Mouse (Mus musculus) forebrain, postnatal 0 days (tissue): ENCODE measurements around the gene Stag3. TPM values are rescaled to one million over a fixed set of nuclear protein-coding genes. Genes with fewer than 3 reads are reported as not detected.

Source experiments
- ATAC-seq: fragments of 200-750 bp; cut with Nextera tagmentation; 2 replicates; pipeline ENCODE4 v1.8.0; 2017; ENCODE audit warnings: mild to moderate bottlenecking, moderate library complexity
- DNase-seq: peaks from one replicate; pipeline ENCODE4 v3.0.0-alpha.2; 2015
- H3K27ac ChIP-seq: fragments of 300-500 bp; sonication (generic); 2 replicates; pipeline ENCODE4 v1.5.1; 2014; ENCODE audit warnings: low read depth, mild to moderate bottlenecking, antibody characterized with exemption, low read length, moderate library complexity, mixed read lengths
- H3K27me3 ChIP-seq: fragments of 300-500 bp; sonication (generic); 2 replicates; pipeline ENCODE4 v1.6.1; 2014; ENCODE audit warnings: mild to moderate bottlenecking, low read length, mixed read lengths; ENCODE audit not compliant: insufficient read depth
- H3K36me3 ChIP-seq: fragments of 300-500 bp; sonication (generic); 2 replicates; pipeline ENCODE4 v1.6.1; 2014; ENCODE audit warnings: mild to moderate bottlenecking, moderate library complexity; ENCODE audit not compliant: insufficient read depth
- H3K4me1 ChIP-seq: fragments of 300-500 bp; sonication (generic); 2 replicates; pipeline ENCODE4 v1.6.1; 2014; ENCODE audit warnings: antibody characterized with exemption; ENCODE audit not compliant: insufficient read depth
- H3K4me2 ChIP-seq: fragments of 300-500 bp; sonication (generic); 2 replicates; pipeline ENCODE4 v1.6.1; 2014; ENCODE audit warnings: low read depth, mild to moderate bottlenecking, moderate library complexity
- H3K4me3 ChIP-seq: fragments of 300-500 bp; sonication (generic); 2 replicates; pipeline ENCODE4 v1.5.1; 2014; ENCODE audit warnings: low read depth, low read length, mixed read lengths
- H3K9ac ChIP-seq: fragments of 300-500 bp; sonication (generic); 2 replicates; pipeline ENCODE4 v1.6.1; 2014; ENCODE audit warnings: mild to moderate bottlenecking
- H3K9me3 ChIP-seq: fragments of 300-500 bp; sonication (generic); 2 replicates; pipeline ENCODE4 v1.6.1; 2016; ENCODE audit warnings: low read length
- CTCF ChIP-seq: sonication (generic); IDR thresholded peaks from 2 replicates; pipeline ENCODE4 v1.5.1; 2016; ENCODE audit warnings: antibody characterized with exemption, control low read depth, low read depth
- WGBS: fragments of 180-500 bp; shearing (Covaris S2); extraction: QIAGEN DNeasy Blood & Tissue Kit; methylation state at CpG from one replicate; pipeline ENCODE4 v1.1.7; 2014; 5-methylcytosine and 5-hydroxymethylcytosine counted together
- polyA plus RNA-seq: library from polyadenylated mRNA; unstranded; fragments of >200 nt; fragmentation: Nextera tagmentation; extraction: Ambion mirVana; gene quantifications from 2 replicates; pipeline ENCODE4 v1.2.1, GENCODE M21; 2015
- total RNA-seq: library from RNA; depleted of rRNA; stranded (reverse); fragments of >200 nt; gene quantifications from 2 replicates; pipeline ENCODE4 v1.2.3, GENCODE M21; 2014

Stag3 gene
- total and polyA plus RNA-seq, 2 experiments from 2014 or later = 5.5 to 16.9 TPM

DNA sequence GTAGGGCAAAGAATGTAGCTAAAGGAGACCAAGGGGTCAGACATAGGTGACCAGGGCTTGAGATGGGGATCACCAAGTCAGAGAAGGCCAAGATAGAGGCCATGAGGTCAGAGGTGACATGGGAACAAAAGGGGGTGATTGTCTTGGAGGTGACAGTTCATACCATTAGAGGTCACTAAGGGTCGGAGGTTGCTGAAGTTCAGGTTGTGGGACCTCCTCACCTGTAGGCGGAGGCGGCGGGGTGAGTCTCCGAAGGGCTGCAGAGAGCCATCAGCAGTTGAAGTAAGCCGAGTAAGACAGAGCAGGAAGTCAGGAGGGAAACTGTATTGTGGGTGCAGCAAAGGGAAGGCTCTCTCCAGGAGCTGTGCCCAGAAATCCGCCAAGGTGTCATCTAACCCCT, 2.0 kb upstream of the Stag3 start:
- DNase-seq (no peak), ATAC-seq (no peak)
- WGBS = 88% methylated on average over 7 of the region's 7 CpGs
- TF ChIP-seq CTCF = no peak
- Histone ChIP-seq H3K4me2 (peak overlapping the region; percentile 61), H3K36me3 (peaks cover 13% of the 10 kb centered on the region; the same call in 1 of the 2 replicates), H3K9ac (no peak overlapping the region), H3K9me3 (no peaks in the 10 kb centered on the region), H3K4me3 (peak overlapping the region; percentile 70; the same call in 1 of the 2 replicates), H3K27me3 (no peaks in the 10 kb centered on the region), H3K4me1 (peaks cover 28% of the 10 kb centered on the region; the same call in 1 of the 2 replicates), H3K27ac (no peak overlapping the region)

DNA sequence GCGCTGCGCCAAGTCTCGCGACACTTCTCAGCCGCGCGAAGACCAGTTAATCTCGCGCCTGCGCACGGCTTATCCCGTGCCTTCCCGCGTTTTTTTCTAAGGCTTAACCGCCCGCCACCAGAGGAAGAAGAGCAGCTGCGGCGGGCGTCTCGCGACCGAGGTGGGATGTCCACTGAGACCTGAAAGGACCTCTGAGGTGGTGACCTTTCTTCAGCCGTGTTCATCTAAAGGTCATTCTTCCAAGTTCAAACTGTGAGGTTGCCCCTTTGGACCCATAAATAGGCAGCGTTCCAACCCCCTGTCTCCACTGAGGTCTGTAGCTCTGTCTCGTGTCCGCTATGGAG, 357 bp downstream of the Stag3 start:
- peaks cover 10% of the 10 kb centered on the region; the same call in 1 of the 2 replicates for H3K36me3 ChIP-seq
- peaks cover 27% of the 10 kb centered on the region; the same call in 1 of the 2 replicates for H3K4me1 ChIP-seq
- DNase-seq (no peak), ATAC-seq (no peak)
- H3K4me2 ChIP-seq = peak overlapping the region; percentile 61
- 24% methylated on average over 26 of the region's 26 CpGs for WGBS
- H3K27me3 ChIP-seq = no peaks in the 10 kb centered on the region
- no peak for TF ChIP-seq CTCF
- H3K9me3 ChIP-seq = no peaks in the 10 kb centered on the region
- peak overlapping the region; percentile 70 for H3K4me3 ChIP-seq
- no peak overlapping the region for H3K27ac ChIP-seq
- H3K9ac ChIP-seq = no peak overlapping the region

GRCm38 (mm10) chr5:138280829-138281228, 789 bp downstream of the Stag3 start:
- Histone ChIP-seq H3K27ac (no peak overlapping the region), H3K4me3 (no peak overlapping the region), H3K4me2 (peak overlapping the region; percentile 61; the same call in 1 of the 2 replicates), H3K9ac (no peak overlapping the region), H3K36me3 (peaks cover 10% of the 10 kb centered on the region; the same call in 1 of the 2 replicates), H3K9me3 (no peaks in the 10 kb centered on the region), H3K27me3 (no peaks in the 10 kb centered on the region), H3K4me1 (peaks cover 23% of the 10 kb centered on the region; the same call in 1 of the 2 replicates)
- ATAC-seq (no peak), DNase-seq (no peak)
- TF ChIP-seq CTCF = no peak
- 95% methylated on average over 15 of the region's 15 CpGs for WGBS

GRCm38 (mm10) chr5:138281798-138282197, 1.8 kb downstream of the Stag3 start:
- peaks cover 5% of the 10 kb centered on the region; the same call in 1 of the 2 replicates for H3K36me3 ChIP-seq
- no peak overlapping the region for H3K9ac ChIP-seq
- no peak overlapping the region for H3K4me2 ChIP-seq
- no peak for TF ChIP-seq CTCF
- H3K9me3 ChIP-seq = no peaks in the 10 kb centered on the region
- H3K27me3 ChIP-seq = no peaks in the 10 kb centered on the region
- H3K4me3 ChIP-seq = no peak overlapping the region
- DNase-seq (no peak), ATAC-seq (no peak)
- no peak overlapping the region for H3K27ac ChIP-seq
- WGBS = 86% methylated on average over 2 of the region's 2 CpGs
- peaks cover 13% of the 10 kb centered on the region; the same call in 1 of the 2 replicates for H3K4me1 ChIP-seq

- Histone ChIP-seq H3K9me3 (no peaks in the 10 kb centered on the region), H3K4me1 (peaks cover 5% of the 10 kb centered on the region; the same call in 1 of the 2 replicates), H3K9ac (no peak overlapping the region), H3K4me3 (no peak overlapping the region), H3K36me3 (no peaks in the 10 kb centered on the region), H3K4me2 (no peak overlapping the region), H3K27ac (no peak overlapping the region), H3K27me3 (no peaks in the 10 kb centered on the region)
- TF ChIP-seq CTCF = peak; percentile 18; the same call in 1 of the 2 replicates
- 57% methylated on average over 1 of the region's 1 CpGs for WGBS
- ATAC-seq = no peak
- DNase-seq = no peak
Measured at GRCm38 (mm10) chr5:138283540-138283939, 3.5 kb downstream of the Stag3 start.

- Histone ChIP-seq H3K9ac (no peak overlapping the region), H3K4me2 (no peak overlapping the region), H3K27me3 (no peaks in the 10 kb centered on the region), H3K9me3 (no peaks in the 10 kb centered on the region), H3K27ac (no peak overlapping the region), H3K4me1 (no peaks in the 10 kb centered on the region), H3K36me3 (no peaks in the 10 kb centered on the region), H3K4me3 (no peak overlapping the region)
- TF ChIP-seq CTCF = 0 out of 2 replicates have a peak, but pooled peaks have one; percentile 16
- no peak for DNase-seq
- ATAC-seq = no peak
- 76% methylated on average over 3 of the region's 3 CpGs for WGBS
Measured at GRCm38 (mm10) chr5:138287861-138288260, 7.8 kb downstream of the Stag3 start.

GRCm38 (mm10) chr5:138291638-138292037, 11.6 kb downstream of the Stag3 start:
- H3K27me3 ChIP-seq = no peaks in the 10 kb centered on the region
- no peak for TF ChIP-seq CTCF
- H3K9me3 ChIP-seq = no peaks in the 10 kb centered on the region
- ATAC-seq = no peak
- 84% methylated on average over 1 of the region's 1 CpGs for WGBS
- no peaks in the 10 kb centered on the region for H3K4me1 ChIP-seq
- H3K36me3 ChIP-seq = no peaks in the 10 kb centered on the region
- no peak overlapping the region for H3K4me2 ChIP-seq
- H3K9ac ChIP-seq = no peak overlapping the region
- no peak overlapping the region for H3K4me3 ChIP-seq
- DNase-seq = no peak
- H3K27ac ChIP-seq = no peak overlapping the region
